Mouse (Mus musculus): ENCODE measurements at regions not wholly inside any gene's neighbourhood (a gene's known extent, or its start where the extent isn't known, plus 50 kb on each side); places are given as distances from the start of the nearest gene placed in this dataset.

DNA sequence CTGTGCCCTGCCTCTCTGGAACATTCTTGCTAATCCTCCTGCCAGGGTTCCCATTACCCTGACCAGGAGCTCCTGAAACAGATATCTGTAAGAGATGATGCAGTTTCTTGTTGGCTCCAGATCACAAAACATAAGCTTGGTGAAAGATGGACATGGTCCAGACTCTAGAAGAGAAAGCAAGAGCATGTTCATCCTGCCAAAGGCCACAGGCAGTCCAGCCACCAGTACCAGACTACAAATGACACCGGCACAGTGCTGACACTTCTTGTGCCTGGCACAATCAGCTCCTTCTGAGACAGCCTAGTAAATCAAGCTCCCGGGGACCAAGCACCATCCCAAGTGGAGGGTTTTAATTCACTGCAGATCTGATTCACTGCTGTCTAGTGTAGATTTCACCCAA is 228.3 kb upstream of the Tnp1 start:
- WGBS: 87% methylated on average over 2 of the region's 2 CpGs
- Histone ChIP-seq H3K27ac (no peak overlapping the region), H3K4me2 (no peak overlapping the region), H3K36me3 (no peaks in the 10 kb centered on the region), H3K27me3 (no peaks in the 10 kb centered on the region), H3K4me1 (replicated peaks) (no peaks in the 10 kb centered on the region), H3K9ac (no peak overlapping the region), H3K9me3 (no peaks in the 10 kb centered on the region), H3K4me3 (no peak overlapping the region)
- no peak for ATAC-seq (ENCODE audit: low FRiP score)

DNA sequence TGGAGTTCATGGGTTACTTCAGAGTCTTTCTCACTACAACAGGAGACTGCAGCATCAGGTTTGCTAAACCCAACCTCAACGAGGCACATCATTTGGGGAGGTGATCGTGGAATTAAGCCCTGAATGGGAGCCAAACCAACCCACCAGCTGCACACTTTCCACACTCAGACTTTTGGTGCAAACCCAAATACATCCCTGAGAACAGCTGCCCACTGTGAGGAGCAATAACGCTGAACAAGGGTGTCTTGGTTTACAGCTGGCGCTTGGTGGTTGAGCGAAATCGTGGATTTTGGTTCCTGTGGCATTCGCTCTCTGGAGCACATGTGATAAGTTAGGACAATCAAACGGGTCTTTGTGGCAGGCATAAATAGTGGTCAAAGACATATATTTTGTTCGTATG is 226.6 kb upstream of the Tnp1 start:
- ATAC-seq (ENCODE audit: low FRiP score): no peak
- no peak overlapping the region for H3K4me3 ChIP-seq
- no peaks in the 10 kb centered on the region for H3K4me1 ChIP-seq (replicated peaks)
- H3K27me3 ChIP-seq: no peaks in the 10 kb centered on the region
- H3K4me2 ChIP-seq: no peak overlapping the region
- H3K36me3 ChIP-seq: no peaks in the 10 kb centered on the region
- no peak overlapping the region for H3K27ac ChIP-seq
- 82% methylated on average over 9 of the region's 9 CpGs for WGBS
- H3K9me3 ChIP-seq: no peaks in the 10 kb centered on the region
- H3K9ac ChIP-seq: no peak overlapping the region

DNA sequence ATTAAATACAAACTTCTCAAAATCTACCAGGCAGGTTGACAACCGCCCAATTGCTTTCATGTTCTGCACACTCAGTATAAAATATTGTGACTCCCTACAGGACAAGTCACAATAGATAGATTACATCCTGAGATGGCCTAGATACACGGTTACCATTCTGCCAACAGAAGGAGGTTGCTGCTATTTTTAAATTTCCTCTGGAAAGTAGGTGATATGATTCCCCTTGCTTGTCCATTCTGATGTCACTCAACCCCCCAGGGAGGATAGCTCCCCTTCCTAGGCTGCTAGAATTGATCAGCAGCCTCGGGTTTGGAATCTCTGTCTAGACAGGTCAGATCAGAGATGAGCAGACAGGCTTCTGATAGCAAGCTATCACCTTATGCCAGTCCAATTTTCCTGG is 221.2 kb upstream of the Tnp1 start:
- no peak overlapping the region for H3K27ac ChIP-seq
- no peaks in the 10 kb centered on the region for H3K36me3 ChIP-seq
- WGBS: 72% methylated on average over 3 of the region's 3 CpGs
- H3K9ac ChIP-seq: no peak overlapping the region
- no peak overlapping the region for H3K4me2 ChIP-seq
- no peaks in the 10 kb centered on the region for H3K9me3 ChIP-seq
- no peaks in the 10 kb centered on the region for H3K4me1 ChIP-seq (replicated peaks)
- H3K27me3 ChIP-seq: no peaks in the 10 kb centered on the region
- no peak overlapping the region for H3K4me3 ChIP-seq
- ATAC-seq (ENCODE audit: low FRiP score): no peak

DNA sequence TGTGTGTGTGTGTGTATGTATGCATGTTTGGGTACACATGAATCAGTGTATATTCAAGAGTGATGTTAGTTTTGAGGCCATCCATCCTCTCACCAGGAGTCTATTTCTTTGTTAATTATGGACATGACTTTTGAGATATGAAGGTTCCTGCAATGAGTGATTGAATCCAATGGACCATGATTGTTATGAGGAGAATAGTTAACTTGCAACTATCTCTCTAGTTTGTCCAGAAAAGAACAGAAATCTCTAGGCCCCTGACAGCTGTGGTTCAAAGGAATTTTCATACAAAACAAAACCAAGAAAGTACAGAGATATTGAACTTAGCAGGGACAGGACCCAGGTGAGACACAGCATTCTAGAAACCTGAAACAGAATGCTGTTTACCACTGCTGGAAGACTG is 217.9 kb upstream of the Tnp1 start:
- no peak overlapping the region for H3K4me3 ChIP-seq
- no peak overlapping the region for H3K9ac ChIP-seq
- H3K27me3 ChIP-seq: no peaks in the 10 kb centered on the region
- H3K36me3 ChIP-seq: no peaks in the 10 kb centered on the region
- H3K9me3 ChIP-seq: peaks cover 9% of the 10 kb centered on the region; the same call in 1 of the 2 replicates
- no peak overlapping the region for H3K27ac ChIP-seq
- no peaks in the 10 kb centered on the region for H3K4me1 ChIP-seq (replicated peaks)
- ATAC-seq (ENCODE audit: low FRiP score): no peak
- H3K4me2 ChIP-seq: no peak overlapping the region

DNA sequence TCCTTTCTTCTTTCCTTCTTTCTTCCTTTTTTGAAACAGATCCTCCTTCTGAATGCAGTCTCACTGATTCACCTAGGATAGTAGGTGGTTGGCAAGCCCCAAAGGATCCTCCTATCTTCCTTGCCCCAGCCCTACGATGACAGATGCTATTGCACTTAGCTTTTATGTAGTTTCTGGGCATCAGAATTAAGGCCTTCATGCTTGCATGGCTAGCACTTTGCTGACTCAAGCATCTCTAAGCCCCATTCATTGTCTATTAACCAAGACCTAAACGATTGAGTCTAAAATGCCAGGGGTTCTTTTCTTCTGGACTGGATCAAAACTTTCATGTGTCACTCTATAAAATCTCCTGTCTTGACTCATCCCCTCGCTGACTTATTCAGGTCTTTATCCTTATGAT is 217.3 kb upstream of the Tnp1 start:
- Histone ChIP-seq H3K4me1 (replicated peaks) (no peaks in the 10 kb centered on the region), H3K4me3 (no peak overlapping the region), H3K4me2 (no peak overlapping the region), H3K36me3 (no peaks in the 10 kb centered on the region), H3K9me3 (peaks cover 9% of the 10 kb centered on the region; the same call in 1 of the 2 replicates), H3K9ac (no peak overlapping the region), H3K27me3 (no peaks in the 10 kb centered on the region), H3K27ac (no peak overlapping the region)
- 86% methylated on average over 3 of the region's 3 CpGs for WGBS
- no peak for ATAC-seq (ENCODE audit: low FRiP score)

DNA sequence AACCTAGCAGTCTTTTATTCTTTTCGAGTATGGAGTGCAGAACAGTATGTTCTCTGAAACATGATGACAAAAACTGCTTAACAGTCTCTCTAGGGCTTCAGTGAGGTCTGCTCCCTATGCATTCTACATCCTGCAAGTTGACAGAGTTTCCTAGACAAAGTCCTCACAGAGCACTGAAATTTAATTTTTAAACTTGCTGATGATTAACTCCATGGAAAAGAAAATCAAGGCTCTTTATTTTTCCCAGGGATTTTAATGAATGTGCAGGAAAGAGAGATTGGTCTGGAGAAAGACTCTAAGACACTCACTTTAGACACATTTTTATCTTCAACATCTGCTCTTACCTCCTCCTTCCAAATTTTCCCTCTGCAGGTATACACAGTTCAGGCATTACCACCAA is 214.9 kb upstream of the Tnp1 start:
- Histone ChIP-seq H3K4me1 (replicated peaks) (no peaks in the 10 kb centered on the region), H3K36me3 (no peaks in the 10 kb centered on the region), H3K9me3 (peaks cover 9% of the 10 kb centered on the region; the same call in 1 of the 2 replicates), H3K27me3 (no peaks in the 10 kb centered on the region), H3K4me3 (no peak overlapping the region), H3K9ac (no peak overlapping the region), H3K27ac (no peak overlapping the region), H3K4me2 (no peak overlapping the region)
- WGBS: 83% methylated on average over 1 of the region's 1 CpGs
- ATAC-seq (ENCODE audit: low FRiP score): no peak

DNA sequence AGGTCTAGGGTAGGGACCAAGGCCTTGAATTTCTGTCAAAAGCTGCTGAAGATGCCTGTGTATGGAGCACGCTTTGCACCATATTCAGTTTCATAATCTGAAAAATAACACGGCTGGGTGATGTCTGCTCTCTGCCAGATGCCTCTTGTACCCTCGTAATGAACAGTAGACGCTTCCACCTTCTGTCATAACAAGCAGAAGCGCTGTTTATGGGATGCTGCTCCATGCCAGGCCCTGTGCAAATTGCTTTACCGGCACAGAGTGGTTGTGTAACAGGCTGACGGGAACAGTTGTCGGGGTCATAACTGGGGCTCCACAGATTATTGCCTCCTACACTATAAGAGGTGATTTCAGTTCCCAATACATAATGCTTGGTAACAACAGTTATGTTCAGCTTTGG is 211.5 kb upstream of the Tnp1 start:
- H3K27me3 ChIP-seq: no peaks in the 10 kb centered on the region
- no peak overlapping the region for H3K4me3 ChIP-seq
- no peaks in the 10 kb centered on the region for H3K4me1 ChIP-seq (replicated peaks)
- 94% methylated on average over 8 of the region's 8 CpGs for WGBS
- no peaks in the 10 kb centered on the region for H3K36me3 ChIP-seq
- no peak overlapping the region for H3K4me2 ChIP-seq
- peaks cover 9% of the 10 kb centered on the region; the same call in 1 of the 2 replicates for H3K9me3 ChIP-seq
- no peak for ATAC-seq (ENCODE audit: low FRiP score)
- no peak overlapping the region for H3K27ac ChIP-seq
- no peak overlapping the region for H3K9ac ChIP-seq

DNA sequence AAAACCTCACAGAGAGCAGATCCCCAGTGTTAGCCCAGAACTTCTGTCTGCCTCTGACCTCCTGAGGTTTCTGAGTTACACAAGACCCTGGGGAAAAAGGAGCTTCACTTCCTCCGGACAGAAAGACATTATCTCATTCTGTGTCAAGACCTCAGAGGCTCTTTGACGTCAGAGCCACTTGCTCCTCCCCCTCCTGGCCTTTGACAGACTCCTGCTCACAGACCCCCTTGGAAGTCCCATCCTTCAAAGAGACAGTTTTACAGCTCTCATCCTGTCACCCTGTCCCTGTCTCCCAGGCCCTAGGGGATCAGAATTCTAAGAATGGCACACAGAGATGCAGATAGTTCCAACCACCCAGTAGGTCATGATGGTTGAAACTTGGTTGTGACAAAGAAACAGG is 206.2 kb upstream of the Tnp1 start:
- no peak overlapping the region for H3K4me2 ChIP-seq
- H3K9ac ChIP-seq: no peak overlapping the region
- H3K4me3 ChIP-seq: no peak overlapping the region
- no peaks in the 10 kb centered on the region for H3K9me3 ChIP-seq
- no peaks in the 10 kb centered on the region for H3K27me3 ChIP-seq
- no peak overlapping the region for H3K27ac ChIP-seq
- no peak for ATAC-seq (ENCODE audit: low FRiP score)
- no peaks in the 10 kb centered on the region for H3K4me1 ChIP-seq (replicated peaks)
- 22% methylated on average over 2 of the region's 2 CpGs for WGBS
- no peaks in the 10 kb centered on the region for H3K36me3 ChIP-seq

DNA sequence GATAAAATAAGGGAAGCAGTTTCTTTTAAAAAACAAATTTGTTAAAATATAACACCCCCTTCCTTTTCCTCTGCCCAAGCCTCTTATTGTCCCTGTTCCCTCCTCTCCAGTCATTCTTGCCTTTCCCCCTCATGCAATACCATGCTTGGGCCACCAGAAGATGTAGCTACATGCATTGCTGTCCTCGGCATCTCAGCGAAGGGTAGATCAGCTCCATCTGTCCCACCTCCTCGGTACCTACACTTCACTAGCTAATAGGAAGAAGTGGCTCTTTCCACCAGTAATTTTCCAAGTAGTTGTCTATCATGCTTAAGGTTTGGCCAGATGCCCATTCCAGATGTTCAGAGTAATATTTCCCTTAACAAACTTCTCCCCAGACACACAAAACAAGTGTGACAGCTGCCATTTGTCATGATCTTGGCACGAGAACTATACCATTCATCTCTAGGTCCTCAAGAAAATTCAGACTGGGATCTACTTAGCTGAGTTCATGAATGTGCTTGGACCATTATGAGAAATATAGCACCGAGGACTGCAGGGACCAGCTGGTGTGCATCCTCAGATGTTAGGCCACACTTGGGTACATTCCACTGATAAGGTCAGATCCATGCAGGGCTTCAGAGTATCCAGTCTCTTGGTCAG is 198.7 kb upstream of the Tnp1 start:
- no peak for ATAC-seq (ENCODE audit: low FRiP score)
- Histone ChIP-seq H3K4me1 (replicated peaks) (no peaks in the 10 kb centered on the region), H3K27ac (no peak overlapping the region), H3K27me3 (no peaks in the 10 kb centered on the region), H3K9ac (no peak overlapping the region), H3K9me3 (no peaks in the 10 kb centered on the region), H3K36me3 (no peaks in the 10 kb centered on the region), H3K4me3 (no peak overlapping the region), H3K4me2 (no peak overlapping the region)
- WGBS: 85% methylated on average over 5 of the region's 5 CpGs

DNA sequence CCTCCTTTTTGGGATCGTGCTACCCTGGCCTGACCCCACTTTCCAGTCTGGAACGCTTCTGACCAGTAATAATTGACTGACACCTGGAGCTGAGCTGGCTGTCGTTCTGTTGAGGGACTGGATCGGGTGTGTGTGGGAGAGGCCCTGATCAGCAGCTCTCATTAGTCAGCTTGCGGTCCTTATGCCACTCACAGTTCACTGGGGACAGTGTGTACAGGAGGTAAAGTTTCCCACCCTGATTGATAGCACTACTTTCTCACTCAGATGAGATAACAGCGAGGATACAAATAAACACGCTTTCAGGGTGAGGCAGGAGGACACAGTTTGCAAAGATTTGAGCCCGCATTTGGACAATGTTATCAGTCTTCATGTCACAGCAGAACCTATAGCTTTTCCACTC is 191.7 kb upstream of the Tnp1 start:
- Histone ChIP-seq H3K9ac (no peak overlapping the region), H3K27me3 (no peaks in the 10 kb centered on the region), H3K4me3 (no peak overlapping the region), H3K27ac (no peak overlapping the region), H3K4me1 (replicated peaks) (no peaks in the 10 kb centered on the region), H3K36me3 (no peaks in the 10 kb centered on the region), H3K4me2 (no peak overlapping the region), H3K9me3 (no peaks in the 10 kb centered on the region)
- 82% methylated on average over 8 of the region's 8 CpGs for WGBS
- no peak for ATAC-seq (ENCODE audit: low FRiP score)

DNA sequence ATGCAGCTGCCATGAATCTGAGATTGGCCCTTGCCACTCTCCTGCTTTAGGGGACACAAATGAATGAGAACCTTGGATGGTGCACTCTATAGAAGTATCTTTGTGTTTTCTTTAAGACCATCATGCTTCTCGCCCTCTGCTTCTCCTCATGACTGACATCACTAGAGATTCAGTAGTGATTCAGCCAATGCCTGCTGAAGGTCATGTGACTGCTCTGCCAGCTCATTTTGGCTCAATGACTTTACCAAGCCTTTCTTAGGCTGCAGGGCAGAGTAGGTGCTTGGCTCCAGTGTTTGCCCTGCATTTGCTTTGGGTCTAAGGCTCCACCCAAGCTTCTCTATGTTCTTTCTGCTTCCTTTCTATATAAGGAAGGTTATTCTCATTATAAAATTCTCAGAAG is 190.1 kb upstream of the Tnp1 start:
- H3K4me1 ChIP-seq (replicated peaks): no peaks in the 10 kb centered on the region
- H3K27me3 ChIP-seq: no peaks in the 10 kb centered on the region
- no peak overlapping the region for H3K27ac ChIP-seq
- no peak overlapping the region for H3K4me2 ChIP-seq
- no peak for ATAC-seq (ENCODE audit: low FRiP score)
- 89% methylated on average over 1 of the region's 1 CpGs for WGBS
- no peaks in the 10 kb centered on the region for H3K9me3 ChIP-seq
- no peak overlapping the region for H3K9ac ChIP-seq
- H3K4me3 ChIP-seq: no peak overlapping the region
- no peaks in the 10 kb centered on the region for H3K36me3 ChIP-seq

DNA sequence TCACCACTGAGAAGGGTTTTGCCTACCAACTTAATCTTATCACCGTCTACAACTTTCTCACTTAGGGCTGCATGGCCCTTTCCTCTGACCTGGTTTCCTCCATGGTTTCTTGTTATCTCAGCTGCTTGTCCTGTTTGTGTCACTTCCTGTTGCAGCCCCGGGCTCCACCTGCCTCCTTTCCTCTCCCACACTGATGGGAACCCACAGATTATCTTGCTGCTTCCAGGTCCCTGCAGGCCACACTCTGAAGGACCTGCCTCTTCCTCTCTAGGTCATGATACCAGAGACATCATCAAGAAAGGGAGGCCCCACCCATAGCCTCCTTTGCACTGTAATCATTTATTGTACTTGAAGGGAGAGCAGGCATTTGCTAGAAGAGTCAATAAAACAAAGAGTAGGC is 184.4 kb upstream of the Tnp1 start:
- H3K9me3 ChIP-seq: no peaks in the 10 kb centered on the region
- H3K4me2 ChIP-seq: no peak overlapping the region
- H3K4me1 ChIP-seq (replicated peaks): no peaks in the 10 kb centered on the region
- ATAC-seq (ENCODE audit: low FRiP score): no peak
- H3K27ac ChIP-seq: no peak overlapping the region
- H3K4me3 ChIP-seq: no peak overlapping the region
- WGBS: 74% methylated on average over 2 of the region's 2 CpGs
- H3K36me3 ChIP-seq: no peaks in the 10 kb centered on the region
- H3K27me3 ChIP-seq: no peaks in the 10 kb centered on the region
- H3K9ac ChIP-seq: no peak overlapping the region

DNA sequence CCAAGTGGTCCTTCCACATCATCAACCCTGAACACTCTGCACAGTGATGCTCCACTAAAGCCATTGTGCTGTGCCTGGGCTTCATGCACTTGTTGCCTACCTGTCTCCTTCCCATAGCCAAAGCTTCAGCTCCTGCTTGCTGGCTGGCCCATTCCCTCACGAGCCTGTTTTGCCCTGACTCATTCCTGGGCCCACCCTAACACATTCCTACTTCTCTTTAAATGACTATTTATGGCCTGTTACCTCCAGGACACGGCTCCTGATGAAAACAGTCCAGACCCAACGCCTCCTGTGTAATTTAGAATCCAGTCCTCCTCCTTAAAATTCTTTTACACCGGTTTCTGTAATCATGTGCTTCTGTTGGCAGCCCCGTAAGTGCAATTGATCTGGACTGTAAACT is 175.1 kb upstream of the Tnp1 start:
- Histone ChIP-seq H3K4me1 (replicated peaks) (no peaks in the 10 kb centered on the region), H3K4me2 (no peak overlapping the region), H3K9ac (no peak overlapping the region), H3K27me3 (no peaks in the 10 kb centered on the region), H3K4me3 (no peak overlapping the region), H3K27ac (no peak overlapping the region), H3K9me3 (no peaks in the 10 kb centered on the region), H3K36me3 (no peaks in the 10 kb centered on the region)
- WGBS: 89% methylated on average over 5 of the region's 5 CpGs
- no peak for ATAC-seq (ENCODE audit: low FRiP score)

All from hindbrain, embryonic 13.5 days (tissue).